30 mouse cellular contexts compared by ENCODE assay signal in genomic region chr5:22307853-22308252, GRCm38 (mm10). TPM values are rescaled to one million over a fixed set of nuclear protein-coding genes. Genes with fewer than 3 reads are reported as not detected.
"Had no signal": no experiment of that assay in that cellular context is flagged by ENCODE, and none has a peak within 500 bp of the region (broad histone marks: within the 10 kb centered on the region; RNA-seq: fewer than 3 reads in every experiment).

No protein-coding gene starts in this region.

- H3K27ac ChIP-seq: limb, embryonic 10.5 days; limb, embryonic 12.5 days; limb, embryonic 13.5 days; limb, embryonic 15.5 days; liver, embryonic 12.5 days; liver, embryonic 13.5 days; liver, embryonic 14.5 days; liver, embryonic 15.5 days; lung, embryonic 15.5 days; macrophage; midbrain, embryonic 10.5 days; midbrain, embryonic 12.5 days; midbrain, embryonic 13.5 days; midbrain, embryonic 15.5 days; neural tube, embryonic 12.5 days had no signal

- H3K9ac ChIP-seq: limb, embryonic 12.5 days; limb, embryonic 13.5 days; limb, embryonic 15.5 days; liver, embryonic 12.5 days; liver, embryonic 13.5 days; liver, embryonic 14.5 days; liver, embryonic 15.5 days; liver, postnatal 0 days; lung, embryonic 14.5 days; lung, embryonic 15.5 days; midbrain, embryonic 12.5 days; midbrain, embryonic 13.5 days; midbrain, embryonic 15.5 days; neural tube, embryonic 12.5 days had no signal

- H3K27me3 ChIP-seq: limb, embryonic 12.5 days; limb, embryonic 13.5 days; limb, embryonic 15.5 days; liver, embryonic 12.5 days; liver, embryonic 13.5 days; liver, embryonic 15.5 days; lung, embryonic 15.5 days; megakaryocyte, embryonic 14.5 days; midbrain, embryonic 12.5 days; midbrain, embryonic 13.5 days; midbrain, embryonic 15.5 days; neural tube, embryonic 12.5 days had no signal

- H3K4me2 ChIP-seq: limb, embryonic 12.5 days; limb, embryonic 13.5 days; limb, embryonic 15.5 days; liver, embryonic 11.5 days; liver, embryonic 12.5 days; liver, embryonic 13.5 days; liver, embryonic 15.5 days; lung, embryonic 14.5 days; lung, embryonic 15.5 days; midbrain, embryonic 11.5 days; midbrain, embryonic 12.5 days; midbrain, embryonic 13.5 days; midbrain, embryonic 15.5 days; neural tube, embryonic 12.5 days had no signal

- H3K4me3 ChIP-seq: limb, embryonic 10.5 days; limb, embryonic 12.5 days; limb, embryonic 13.5 days; limb, embryonic 15.5 days; liver, embryonic 12.5 days; liver, embryonic 13.5 days; liver, embryonic 15.5 days; lung, embryonic 15.5 days; megakaryocyte, embryonic 14.5 days; midbrain, embryonic 10.5 days; midbrain, embryonic 12.5 days; midbrain, embryonic 13.5 days; midbrain, embryonic 15.5 days; myocyte; neural tube, embryonic 12.5 days had no signal

- H3K4me1 ChIP-seq: limb, embryonic 10.5 days; limb, embryonic 12.5 days; limb, embryonic 13.5 days; limb, embryonic 15.5 days; liver, embryonic 12.5 days; liver, embryonic 13.5 days; liver, embryonic 15.5 days; lung, embryonic 15.5 days had no signal

- H3K36me3 ChIP-seq: limb, embryonic 10.5 days; limb, embryonic 12.5 days; limb, embryonic 13.5 days; limb, embryonic 15.5 days; liver, embryonic 12.5 days; liver, embryonic 13.5 days; liver, embryonic 15.5 days; lung, embryonic 15.5 days; midbrain, embryonic 10.5 days; midbrain, embryonic 12.5 days; midbrain, embryonic 13.5 days; midbrain, embryonic 15.5 days; neural tube, embryonic 12.5 days had no signal

- DNase-seq: liver; liver, embryonic 13.5 days; liver, postnatal 0 days; lung, adult 18-20 months; lung, adult 2 months; lung, embryonic 14.5 days; lung, postnatal 10 days; lung, postnatal 14 days; lung, postnatal 36 days; lung, postnatal 4 days; midbrain, embryonic 14.5 days had no signal

- H3K9me3 ChIP-seq: limb, embryonic 10.5 days; limb, embryonic 12.5 days; limb, embryonic 13.5 days; limb, embryonic 15.5 days; liver, embryonic 12.5 days; liver, embryonic 13.5 days; liver, embryonic 15.5 days; lung, embryonic 15.5 days; megakaryocyte, embryonic 14.5 days; midbrain, embryonic 10.5 days; midbrain, embryonic 12.5 days; midbrain, embryonic 13.5 days; midbrain, embryonic 15.5 days; neural tube, embryonic 12.5 days had no signal

RNA-seq across cellular contexts. Expression of gene Reln, which starts 36.6 kb away (rescaled TPM):
- total RNA-seq: megakaryocyte progenitor cell, adult 5-6 weeks had no signal
- polyA plus RNA-seq: macrophage had no signal
